Mouse (Mus musculus): ENCODE measurements around the gene Cisd1. TPM values are rescaled to one million over a fixed set of nuclear protein-coding genes. Genes with fewer than 3 reads are reported as not detected.

Cisd1 gene
- polyA plus RNA-seq, 1 experiment: 9.6 TPM

DNA sequence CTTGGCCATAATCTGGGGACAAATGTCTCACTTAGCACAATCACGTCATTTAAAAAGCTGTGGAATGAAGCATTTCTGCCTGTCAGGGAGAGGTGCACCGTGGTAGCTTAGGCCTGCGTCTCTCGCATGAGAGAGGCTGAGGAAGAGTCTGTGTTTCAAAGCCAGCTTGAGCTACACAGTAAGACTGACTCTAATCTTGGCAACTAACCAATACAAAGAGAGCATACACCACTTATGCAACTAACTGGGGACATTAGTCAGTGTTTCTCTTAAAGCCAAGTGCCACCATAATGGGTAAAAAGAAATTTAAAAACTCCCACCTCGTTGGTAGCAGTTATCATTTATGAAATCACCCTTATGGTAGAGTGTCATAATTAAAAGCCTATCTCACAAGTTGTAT lies 15.9 kb downstream of the Cisd1 start:
- no peaks in the 10 kb centered on the region for H3K4me1 ChIP-seq (ENCODE audit: control insufficient read depth, insufficient read depth, insufficient read length)
- TF ChIP-seq POLR2A (IDR thresholded peaks at IDR 0.05; ENCODE audit: low read depth, low read length): no peak
- no peak for TF ChIP-seq CTCF (IDR thresholded peaks at IDR 0.05; ENCODE audit: extremely low read depth, insufficient read depth, insufficient read length, insufficient replicate concordance)
- peaks cover 8% of the 10 kb centered on the region for H3K36me3 ChIP-seq (ENCODE audit: control insufficient read depth, insufficient read depth, low read length)
- H3K27me3 ChIP-seq (ENCODE audit: control insufficient read depth, insufficient read depth, low read length): no peaks in the 10 kb centered on the region
- WGBS: 86% methylated on average over 5 of the region's 5 CpGs
- H3K4me3 ChIP-seq (ENCODE audit: extremely low read depth, insufficient read depth, insufficient read length): no peak overlapping the region
- H3K27ac ChIP-seq (ENCODE audit: insufficient read depth, low read length): no peak overlapping the region
- no peak for DNase-seq (ENCODE audit: low read depth in 1 of 2, low spot score in 2 of 2)

GRCm38 (mm10) chr10:71328382-71328781 lies 16.4 kb downstream of the Cisd1 start:
- WGBS: 44% methylated on average over 6 of the region's 6 CpGs
- DNase-seq (ENCODE audit: low read depth in 1 of 2, low spot score in 2 of 2): no peak
- peaks cover 8% of the 10 kb centered on the region for H3K36me3 ChIP-seq (ENCODE audit: control insufficient read depth, insufficient read depth, low read length)
- TF ChIP-seq CTCF (IDR thresholded peaks at IDR 0.05; ENCODE audit: extremely low read depth, insufficient read depth, insufficient read length, insufficient replicate concordance) (no peak), POLR2A (IDR thresholded peaks at IDR 0.05; ENCODE audit: low read depth, low read length) (no peak)
- no peak overlapping the region for H3K27ac ChIP-seq (ENCODE audit: insufficient read depth, low read length)
- no peak overlapping the region for H3K4me3 ChIP-seq (ENCODE audit: extremely low read depth, insufficient read depth, insufficient read length)
- H3K4me1 ChIP-seq (ENCODE audit: control insufficient read depth, insufficient read depth, insufficient read length): no peaks in the 10 kb centered on the region
- H3K27me3 ChIP-seq (ENCODE audit: control insufficient read depth, insufficient read depth, low read length): no peaks in the 10 kb centered on the region

GRCm38 (mm10) chr10:71327386-71327785 lies 17.4 kb downstream of the Cisd1 start:
- TF ChIP-seq CTCF (IDR thresholded peaks at IDR 0.05; ENCODE audit: extremely low read depth, insufficient read depth, insufficient read length, insufficient replicate concordance) (no peak), POLR2A (IDR thresholded peaks at IDR 0.05; ENCODE audit: low read depth, low read length) (no peak)
- H3K27ac ChIP-seq (ENCODE audit: insufficient read depth, low read length): no peak overlapping the region
- H3K4me3 ChIP-seq (ENCODE audit: extremely low read depth, insufficient read depth, insufficient read length): no peak overlapping the region
- DNase-seq (ENCODE audit: low read depth in 1 of 2, low spot score in 2 of 2): no peak
- 94% methylated on average over 10 of the region's 10 CpGs for WGBS
- H3K36me3 ChIP-seq (ENCODE audit: control insufficient read depth, insufficient read depth, low read length): peaks cover 7% of the 10 kb centered on the region
- H3K27me3 ChIP-seq (ENCODE audit: control insufficient read depth, insufficient read depth, low read length): no peaks in the 10 kb centered on the region
- no peaks in the 10 kb centered on the region for H3K4me1 ChIP-seq (ENCODE audit: control insufficient read depth, insufficient read depth, insufficient read length)

DNA sequence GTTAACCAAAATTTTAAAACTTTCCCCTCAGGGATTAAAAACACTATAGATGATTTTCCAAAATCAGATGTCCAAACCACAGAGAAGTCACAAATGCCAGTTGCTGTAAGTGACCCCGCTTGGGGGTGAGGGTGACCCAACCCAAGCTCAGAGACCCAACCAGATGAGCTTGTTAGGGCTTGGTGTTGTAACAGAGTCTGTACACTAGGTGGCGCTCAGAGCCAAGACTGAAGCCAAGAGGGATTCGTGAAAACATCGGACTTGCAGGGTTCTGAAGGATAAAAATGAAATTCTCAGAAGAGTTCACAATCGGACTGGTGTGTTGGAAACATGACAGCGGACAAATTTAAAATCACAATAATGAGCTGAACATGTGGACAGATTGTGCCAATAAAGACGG lies 18.0 kb downstream of the Cisd1 start:
- no peak overlapping the region for H3K27ac ChIP-seq (ENCODE audit: insufficient read depth, low read length)
- peaks cover 7% of the 10 kb centered on the region for H3K36me3 ChIP-seq (ENCODE audit: control insufficient read depth, insufficient read depth, low read length)
- WGBS: 22% methylated on average over 7 of the region's 7 CpGs
- TF ChIP-seq CTCF (IDR thresholded peaks at IDR 0.05; ENCODE audit: extremely low read depth, insufficient read depth, insufficient read length, insufficient replicate concordance): peak; percentile 92; the same call in 1 of the 2 replicates
- TF ChIP-seq POLR2A (IDR thresholded peaks at IDR 0.05; ENCODE audit: low read depth, low read length): no peak
- no peak overlapping the region for H3K4me3 ChIP-seq (ENCODE audit: extremely low read depth, insufficient read depth, insufficient read length)
- DNase-seq (ENCODE audit: low read depth in 1 of 2, low spot score in 2 of 2): peak; percentile 39 to 65
- H3K4me1 ChIP-seq (ENCODE audit: control insufficient read depth, insufficient read depth, insufficient read length): no peaks in the 10 kb centered on the region
- no peaks in the 10 kb centered on the region for H3K27me3 ChIP-seq (ENCODE audit: control insufficient read depth, insufficient read depth, low read length)

- peaks cover 6% of the 10 kb centered on the region for H3K36me3 ChIP-seq (ENCODE audit: control insufficient read depth, insufficient read depth, low read length)
- H3K4me1 ChIP-seq (ENCODE audit: control insufficient read depth, insufficient read depth, insufficient read length): no peaks in the 10 kb centered on the region
- no peak overlapping the region for H3K4me3 ChIP-seq (ENCODE audit: extremely low read depth, insufficient read depth, insufficient read length)
- 80% methylated on average over 7 of the region's 7 CpGs for WGBS
- TF ChIP-seq CTCF (IDR thresholded peaks at IDR 0.05; ENCODE audit: extremely low read depth, insufficient read depth, insufficient read length, insufficient replicate concordance) (no peak), POLR2A (IDR thresholded peaks at IDR 0.05; ENCODE audit: low read depth, low read length) (no peak)
- no peak overlapping the region for H3K27ac ChIP-seq (ENCODE audit: insufficient read depth, low read length)
- no peaks in the 10 kb centered on the region for H3K27me3 ChIP-seq (ENCODE audit: control insufficient read depth, insufficient read depth, low read length)
- no peak for DNase-seq (ENCODE audit: low read depth in 1 of 2, low spot score in 2 of 2)
Measured at GRCm38 (mm10) chr10:71326123-71326522, 18.6 kb downstream of the Cisd1 start.

DNA sequence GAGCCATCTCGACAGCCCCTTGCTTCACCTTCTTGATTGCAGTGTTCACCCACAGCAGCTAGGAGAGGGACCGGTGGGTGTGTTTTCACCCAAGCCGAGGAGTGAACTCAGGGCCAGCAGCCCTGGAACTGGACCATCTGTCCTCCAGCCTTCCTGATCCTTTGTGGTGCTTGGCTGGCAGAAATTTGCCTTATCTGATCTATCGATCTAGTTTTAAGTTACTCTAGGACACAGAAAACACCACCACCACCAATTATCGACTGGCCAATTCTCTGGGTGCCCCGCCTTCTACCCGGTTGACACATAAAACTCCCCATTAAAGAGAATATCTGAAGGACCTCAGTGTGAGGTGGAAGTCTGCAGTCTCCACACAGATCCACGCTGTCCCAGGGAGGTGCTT lies 21.1 kb downstream of the Cisd1 start:
- Histone ChIP-seq H3K27me3 (ENCODE audit: control insufficient read depth, insufficient read depth, low read length) (no peaks in the 10 kb centered on the region), H3K36me3 (ENCODE audit: control insufficient read depth, insufficient read depth, low read length) (no peaks in the 10 kb centered on the region), H3K4me3 (ENCODE audit: extremely low read depth, insufficient read depth, insufficient read length) (no peak overlapping the region), H3K27ac (ENCODE audit: insufficient read depth, low read length) (no peak overlapping the region), H3K4me1 (ENCODE audit: control insufficient read depth, insufficient read depth, insufficient read length) (no peaks in the 10 kb centered on the region)
- no peak for TF ChIP-seq POLR2A (IDR thresholded peaks at IDR 0.05; ENCODE audit: low read depth, low read length)
- no peak for TF ChIP-seq CTCF (IDR thresholded peaks at IDR 0.05; ENCODE audit: extremely low read depth, insufficient read depth, insufficient read length, insufficient replicate concordance)
- WGBS: 82% methylated on average over 8 of the region's 8 CpGs
- no peak for DNase-seq (ENCODE audit: low read depth in 1 of 2, low spot score in 2 of 2)

- Histone ChIP-seq H3K36me3 (ENCODE audit: control insufficient read depth, insufficient read depth, low read length) (no peaks in the 10 kb centered on the region), H3K4me1 (ENCODE audit: control insufficient read depth, insufficient read depth, insufficient read length) (no peaks in the 10 kb centered on the region), H3K27ac (ENCODE audit: insufficient read depth, low read length) (no peak overlapping the region), H3K27me3 (ENCODE audit: control insufficient read depth, insufficient read depth, low read length) (no peaks in the 10 kb centered on the region), H3K4me3 (ENCODE audit: extremely low read depth, insufficient read depth, insufficient read length) (no peak overlapping the region)
- DNase-seq (ENCODE audit: low read depth in 1 of 2, low spot score in 2 of 2): no peak
- WGBS: 70% methylated on average over 7 of the region's 7 CpGs
- no peak for TF ChIP-seq POLR2A (IDR thresholded peaks at IDR 0.05; ENCODE audit: low read depth, low read length)
- no peak for TF ChIP-seq CTCF (IDR thresholded peaks at IDR 0.05; ENCODE audit: extremely low read depth, insufficient read depth, insufficient read length, insufficient replicate concordance)
Measured at GRCm38 (mm10) chr10:71316497-71316896, 28.3 kb downstream of the Cisd1 start.
